Mouse (Mus musculus): ENCODE results near the gene Kctd20.
A peak's percentile ranks its signal among the peaks of the same experiment; 100 is the strongest.

The Kctd20 gene

DNA sequence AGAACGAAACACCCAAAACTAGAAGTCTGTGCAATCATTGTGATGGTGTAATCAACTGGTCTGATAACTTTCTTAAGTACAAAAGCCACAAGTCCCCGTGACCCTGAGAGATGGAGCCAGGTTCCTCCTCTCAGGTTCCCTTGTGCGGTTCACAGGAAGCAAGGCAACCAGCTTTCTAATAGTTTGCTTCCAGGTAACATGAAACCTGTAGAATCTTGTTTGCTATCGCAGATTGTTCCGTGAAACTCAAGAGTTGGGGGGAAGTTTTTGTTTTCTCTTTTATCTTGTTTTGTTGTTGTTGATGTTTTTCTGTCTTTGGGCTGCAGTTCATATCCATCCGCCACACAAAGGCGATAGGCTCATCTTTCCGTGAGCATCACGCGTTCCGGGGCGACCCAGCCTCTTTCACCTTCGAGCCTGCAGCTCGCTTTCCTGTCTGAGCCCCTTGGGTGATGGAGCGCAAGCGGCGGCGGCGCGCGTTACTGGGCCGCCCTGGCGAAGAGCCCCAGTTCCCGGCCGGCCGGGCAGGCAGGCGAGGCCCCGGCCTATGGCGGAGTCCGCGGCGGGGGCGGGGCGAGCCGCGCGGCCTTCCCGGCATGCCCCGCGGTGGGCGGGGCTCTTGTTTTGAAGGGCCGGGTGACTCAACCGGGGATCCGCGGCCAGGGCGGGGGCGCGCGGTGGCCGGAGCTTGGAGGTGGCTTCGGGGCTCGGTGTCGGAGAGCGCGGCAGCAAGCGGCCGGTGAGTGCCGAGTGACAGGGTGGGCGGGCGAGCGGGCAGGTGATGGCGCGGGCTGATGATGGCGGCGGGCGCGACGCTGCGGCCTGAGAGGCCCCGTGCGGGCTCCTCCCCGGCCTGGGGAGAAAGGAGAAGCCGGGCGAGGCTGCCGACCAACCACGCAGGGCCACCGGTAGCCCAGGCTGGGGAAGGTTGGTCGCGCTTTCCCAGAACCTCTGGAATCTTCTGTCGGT is at the start of gene Kctd20:
Kctd20 (plus strand) TSS at position 120 of the 969 bp plus-strand sequence.
- Histone ChIP-seq H3K4me1 (replicated peaks; ENCODE audit: low read depth, low read length) (peaks cover 53% of the 10 kb centered on the region), H3K27me3 (ENCODE audit: insufficient read depth, low read length) (no peaks in the 10 kb centered on the region), H3K9me3 (ENCODE audit: low read length) (peaks cover 5% of the 10 kb centered on the region), H3K36me3 (ENCODE audit: insufficient read depth, low read length) (peaks cover 7% of the 10 kb centered on the region; the same call in 1 of the 2 replicates), H3K4me3 (replicated peaks; ENCODE audit: low read length) (peak within 1 kb of the TSS; percentile 88)
- TF ChIP-seq POU5F1 (IDR thresholded peaks at IDR 0.05; ENCODE audit: borderline replicate concordance, low read length) (no peak), CTCF (conservative IDR thresholded peaks at IDR 0.05; ENCODE audit: low read length) (no peak), NANOG (IDR thresholded peaks at IDR 0.05; ENCODE audit: borderline replicate concordance, low read length) (no peak)

DNA sequence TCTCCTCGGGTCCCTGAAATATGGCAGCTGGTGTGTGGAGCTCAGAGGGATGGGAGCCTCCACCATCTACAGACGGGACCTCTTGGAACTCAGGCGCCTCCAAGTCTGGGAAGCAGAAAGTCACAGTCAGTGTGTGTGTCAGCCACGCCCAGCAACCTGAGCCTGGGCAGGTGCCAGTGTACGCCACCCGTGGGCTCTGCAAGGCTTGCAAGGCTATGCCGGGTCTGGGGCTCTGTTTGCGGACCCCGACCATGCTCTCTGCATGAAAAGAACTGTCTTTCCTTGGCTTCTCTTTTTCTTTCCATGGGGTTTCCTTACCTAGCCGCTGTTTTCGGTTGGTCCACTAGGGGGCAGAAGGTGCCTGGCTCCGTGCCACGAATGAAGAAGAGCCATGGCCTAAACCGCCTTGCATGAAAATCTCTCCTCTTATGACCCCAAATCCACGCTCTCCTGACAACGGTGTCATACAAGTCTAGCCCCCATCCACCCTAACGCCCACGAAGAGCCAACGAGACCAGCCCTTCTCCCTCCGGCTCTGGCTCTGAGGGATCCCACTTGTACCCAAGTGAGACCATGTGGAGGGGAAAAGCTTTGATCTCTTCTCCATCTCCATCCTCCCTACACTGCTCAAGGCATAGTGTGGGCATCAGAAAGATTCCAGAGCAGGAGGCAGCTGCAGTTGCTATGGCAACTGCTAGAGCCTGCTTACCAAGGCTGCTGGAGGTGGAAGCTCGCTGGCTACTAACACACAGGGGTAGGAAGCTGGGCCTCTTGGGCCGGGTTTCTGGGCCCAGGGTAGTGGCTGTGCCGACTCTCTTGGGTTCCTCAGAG is 47.0 kb upstream of the Kctd20 start:
- Histone ChIP-seq H3K36me3 (ENCODE audit: insufficient read depth, low read length) (no peaks in the 10 kb centered on the region), H3K27me3 (ENCODE audit: insufficient read depth, low read length) (peaks cover 14% of the 10 kb centered on the region), H3K4me3 (replicated peaks; ENCODE audit: low read length) (peak overlapping the region; percentile 41; the same call in 1 of the 2 replicates), H3K4me1 (replicated peaks; ENCODE audit: low read depth, low read length) (peaks cover 67% of the 10 kb centered on the region), H3K9me3 (ENCODE audit: low read length) (no peaks in the 10 kb centered on the region)
- peak; percentile 92 for TF ChIP-seq CTCF (conservative IDR thresholded peaks at IDR 0.05; ENCODE audit: low read length)
- TF ChIP-seq NANOG (IDR thresholded peaks at IDR 0.05; ENCODE audit: borderline replicate concordance, low read length) = no peak

DNA sequence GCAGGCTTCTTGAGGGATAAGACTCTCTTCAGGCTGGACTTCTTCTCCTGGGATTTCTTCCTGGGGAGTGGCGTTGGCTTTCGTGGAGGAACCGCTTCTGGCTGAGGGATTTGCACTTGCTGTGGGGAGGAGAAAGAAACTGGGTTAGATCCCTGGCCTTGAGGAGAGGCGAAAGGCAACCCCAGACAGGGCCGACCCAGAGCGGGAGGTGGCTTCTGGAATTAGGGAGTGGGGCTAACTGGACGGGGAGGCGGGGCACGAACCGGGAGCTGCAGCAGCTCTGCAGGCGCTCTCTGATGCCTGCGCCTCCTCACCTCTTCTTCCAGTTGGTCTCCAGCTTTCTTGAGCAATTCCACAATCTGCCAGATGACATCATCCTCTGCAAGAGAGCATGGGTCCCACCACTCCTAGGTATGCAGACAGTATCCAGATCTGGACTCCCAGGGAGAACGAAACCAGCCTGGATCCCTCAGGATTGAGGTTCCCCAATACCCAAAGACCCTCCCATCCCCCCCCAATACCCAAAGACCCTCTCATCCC is 46.3 kb upstream of the Kctd20 start:
- no peaks in the 10 kb centered on the region for H3K9me3 ChIP-seq (ENCODE audit: low read length)

DNA sequence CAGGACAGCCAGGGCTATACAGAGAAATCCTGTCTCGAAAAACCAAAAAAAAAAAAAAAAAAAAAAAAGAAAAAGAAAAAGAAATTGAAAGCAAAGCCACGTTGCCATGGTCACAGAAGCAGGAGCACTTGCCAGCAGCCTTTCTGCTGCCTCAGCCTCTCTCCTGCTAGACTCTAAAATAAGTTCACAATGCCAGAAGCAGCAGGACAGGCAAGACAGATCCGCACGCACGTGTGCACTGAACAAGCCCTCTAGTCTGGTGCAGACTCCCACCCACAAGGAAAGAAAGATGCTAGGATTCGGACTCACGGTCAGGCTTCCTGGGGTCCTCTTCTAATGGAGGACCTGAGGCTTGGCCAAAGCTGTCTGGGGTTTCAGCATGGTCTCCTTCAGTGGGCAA is 43.8 kb upstream of the Kctd20 start:
- H3K4me1 ChIP-seq (replicated peaks; ENCODE audit: low read depth, low read length) = peaks cover 52% of the 10 kb centered on the region
- H3K9me3 ChIP-seq (ENCODE audit: low read length) = no peaks in the 10 kb centered on the region
- H3K27me3 ChIP-seq (ENCODE audit: insufficient read depth, low read length) = peaks cover 19% of the 10 kb centered on the region
- TF ChIP-seq POU5F1 (IDR thresholded peaks at IDR 0.05; ENCODE audit: borderline replicate concordance, low read length) (no peak), NANOG (IDR thresholded peaks at IDR 0.05; ENCODE audit: borderline replicate concordance, low read length) (no peak), CTCF (conservative IDR thresholded peaks at IDR 0.05; ENCODE audit: low read length) (no peak)
- no peak overlapping the region for H3K4me3 ChIP-seq (replicated peaks; ENCODE audit: low read length)
- no peaks in the 10 kb centered on the region for H3K36me3 ChIP-seq (ENCODE audit: insufficient read depth, low read length)

More for the DNA sequence above, 46.3 kb upstream of the Kctd20 start:
- no peaks in the 10 kb centered on the region for H3K36me3 ChIP-seq (ENCODE audit: insufficient read depth, low read length)
- H3K27me3 ChIP-seq (ENCODE audit: insufficient read depth, low read length) = peaks cover 14% of the 10 kb centered on the region
- H3K4me3 ChIP-seq (replicated peaks; ENCODE audit: low read length) = 0 out of 2 replicates have a peak overlapping the region, but pooled peaks have one; percentile 20
- H3K4me1 ChIP-seq (replicated peaks; ENCODE audit: low read depth, low read length) = peaks cover 67% of the 10 kb centered on the region
- TF ChIP-seq POU5F1 (IDR thresholded peaks at IDR 0.05; ENCODE audit: borderline replicate concordance, low read length) = no peak
- no peak for TF ChIP-seq CTCF (conservative IDR thresholded peaks at IDR 0.05; ENCODE audit: low read length)
- no peak for TF ChIP-seq NANOG (IDR thresholded peaks at IDR 0.05; ENCODE audit: borderline replicate concordance, low read length)

DNA sequence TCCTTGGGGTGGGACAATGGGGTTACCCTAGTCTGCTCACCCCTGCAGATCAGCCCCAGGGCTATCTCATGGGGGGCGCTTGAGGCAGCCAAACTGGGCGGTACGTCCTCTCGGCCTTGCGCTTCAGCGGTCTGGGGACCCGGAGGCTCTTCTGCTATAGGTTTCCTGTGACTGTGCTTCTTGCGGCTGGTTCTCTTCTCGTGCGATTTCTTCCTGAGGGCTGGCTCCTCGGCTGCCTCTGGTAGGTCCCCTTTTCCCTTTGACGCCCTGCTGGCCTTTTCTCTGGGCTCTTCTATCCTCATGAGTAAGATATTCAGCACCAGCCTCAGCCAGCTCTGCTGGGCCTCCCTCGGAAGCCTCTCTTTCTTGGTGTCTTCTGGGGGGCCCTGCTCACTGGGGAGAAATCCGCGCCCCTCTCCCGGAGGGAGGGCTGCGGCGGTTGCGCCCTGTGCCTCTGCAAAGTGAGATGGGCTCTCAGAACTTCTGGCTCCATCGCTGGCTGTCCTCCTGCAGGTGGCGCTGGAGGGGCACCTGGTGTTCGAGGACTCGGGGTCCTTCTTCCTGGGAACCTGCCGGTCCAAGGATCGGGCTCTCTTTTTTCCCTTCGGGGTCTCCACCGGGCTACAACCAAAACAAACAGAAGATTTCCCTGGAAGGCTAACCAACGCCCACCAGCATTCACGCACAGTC is 42.4 kb upstream of the Kctd20 start:
- H3K36me3 ChIP-seq (ENCODE audit: insufficient read depth, low read length) = no peaks in the 10 kb centered on the region
- TF ChIP-seq CTCF (conservative IDR thresholded peaks at IDR 0.05; ENCODE audit: low read length) = peak; percentile 63
- no peak for TF ChIP-seq POU5F1 (IDR thresholded peaks at IDR 0.05; ENCODE audit: borderline replicate concordance, low read length)
- H3K4me3 ChIP-seq (replicated peaks; ENCODE audit: low read length) = peak overlapping the region; percentile 62
- no peaks in the 10 kb centered on the region for H3K9me3 ChIP-seq (ENCODE audit: low read length)
- H3K27me3 ChIP-seq (ENCODE audit: insufficient read depth, low read length) = peaks cover 19% of the 10 kb centered on the region
- peaks cover 45% of the 10 kb centered on the region for H3K4me1 ChIP-seq (replicated peaks; ENCODE audit: low read depth, low read length)

DNA sequence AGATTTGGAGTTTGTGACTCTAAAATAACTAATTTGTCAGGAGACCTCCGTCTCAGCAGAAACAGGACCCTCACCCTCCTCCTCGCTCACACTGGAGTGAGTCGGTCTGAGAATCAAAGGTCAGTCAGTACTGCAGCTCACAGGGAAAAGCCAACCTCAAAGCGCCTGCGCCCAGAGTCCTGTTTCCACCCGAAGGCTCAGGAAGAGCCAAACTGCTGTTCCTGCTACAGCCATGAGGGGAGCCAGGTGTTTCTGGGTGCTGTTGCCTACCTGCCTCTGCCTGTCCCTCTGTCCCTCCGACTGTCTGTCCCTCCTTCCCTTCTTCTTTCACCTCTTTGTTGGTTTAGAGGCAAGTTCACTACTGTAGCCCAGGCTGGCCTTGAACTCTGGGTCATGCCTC is 41.6 kb upstream of the Kctd20 start:
- Histone ChIP-seq H3K27me3 (ENCODE audit: insufficient read depth, low read length) (peaks cover 19% of the 10 kb centered on the region), H3K4me1 (replicated peaks; ENCODE audit: low read depth, low read length) (peaks cover 40% of the 10 kb centered on the region), H3K36me3 (ENCODE audit: insufficient read depth, low read length) (no peaks in the 10 kb centered on the region), H3K4me3 (replicated peaks; ENCODE audit: low read length) (peak overlapping the region; percentile 62), H3K9me3 (ENCODE audit: low read length) (no peaks in the 10 kb centered on the region)
- TF ChIP-seq CTCF (conservative IDR thresholded peaks at IDR 0.05; ENCODE audit: low read length) (peak; percentile 62), POU5F1 (IDR thresholded peaks at IDR 0.05; ENCODE audit: borderline replicate concordance, low read length) (no peak)

DNA sequence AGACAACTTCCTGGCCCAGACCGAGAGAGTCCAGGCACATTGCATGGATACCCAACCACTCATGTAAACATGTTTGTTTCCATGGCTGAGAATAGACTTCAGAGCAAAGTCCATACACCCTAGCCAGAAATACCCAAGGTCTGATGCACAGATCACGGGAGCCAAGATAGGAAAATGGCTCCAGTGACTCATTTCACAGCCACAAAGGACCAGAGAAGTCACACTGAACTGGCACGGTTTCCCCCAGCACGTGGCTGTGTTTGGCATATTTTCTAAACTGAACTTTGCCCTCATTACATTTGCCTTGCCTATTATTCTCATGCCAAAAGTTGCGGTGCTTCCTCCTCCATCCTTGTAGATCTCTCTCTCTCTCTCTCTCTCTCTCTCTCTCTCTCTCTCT is 38.5 kb upstream of the Kctd20 start:
- H3K9me3 ChIP-seq (ENCODE audit: low read length) = no peaks in the 10 kb centered on the region
- no peak overlapping the region for H3K4me3 ChIP-seq (replicated peaks; ENCODE audit: low read length)
- no peaks in the 10 kb centered on the region for H3K36me3 ChIP-seq (ENCODE audit: insufficient read depth, low read length)
- TF ChIP-seq CTCF (conservative IDR thresholded peaks at IDR 0.05; ENCODE audit: low read length) (no peak), POU5F1 (IDR thresholded peaks at IDR 0.05; ENCODE audit: borderline replicate concordance, low read length) (no peak), NANOG (IDR thresholded peaks at IDR 0.05; ENCODE audit: borderline replicate concordance, low read length) (no peak)
- peaks cover 31% of the 10 kb centered on the region for H3K4me1 ChIP-seq (replicated peaks; ENCODE audit: low read depth, low read length)
- peaks cover 16% of the 10 kb centered on the region for H3K27me3 ChIP-seq (ENCODE audit: insufficient read depth, low read length)
